Mouse (Mus musculus): ENCODE measurements at regions not wholly inside any gene's neighbourhood (a gene's known extent, or its start where the extent isn't known, plus 50 kb on each side); places are given as distances from the start of the nearest gene placed in this dataset.

- TF ChIP-seq CTCF (conservative IDR thresholded peaks at IDR 0.05): no peak
- H3K27ac ChIP-seq: no peak overlapping the region
- no peak overlapping the region for H3K4me3 ChIP-seq
- no peak for DNase-seq (ENCODE audit: low spot score in 2 of 2)
Measured at GRCm38 (mm10) chr13:83214811-83215210, 289.0 kb upstream of the Mef2c start.

DNA sequence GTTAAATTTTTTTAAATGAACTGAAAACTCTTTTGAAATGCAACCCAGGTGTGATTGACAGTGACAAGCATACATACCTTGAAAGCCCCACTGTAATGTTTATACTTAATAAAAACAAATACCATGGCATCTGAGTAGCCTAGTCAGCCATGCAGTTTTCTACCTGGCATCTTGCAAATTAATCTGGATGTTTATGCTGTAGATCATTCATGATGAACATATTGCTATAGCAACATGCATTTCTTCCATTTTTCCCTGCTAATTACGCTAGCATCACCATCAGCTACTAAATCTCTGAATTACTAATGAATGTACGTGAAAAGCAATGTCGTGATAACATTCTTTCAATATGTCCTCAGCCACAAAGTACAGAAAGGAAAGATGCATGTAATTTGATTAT, 287.4 kb upstream of the Mef2c start:
- no peak overlapping the region for H3K27ac ChIP-seq
- no peak for DNase-seq (ENCODE audit: low spot score in 2 of 2)
- no peak for TF ChIP-seq CTCF (conservative IDR thresholded peaks at IDR 0.05)

DNA sequence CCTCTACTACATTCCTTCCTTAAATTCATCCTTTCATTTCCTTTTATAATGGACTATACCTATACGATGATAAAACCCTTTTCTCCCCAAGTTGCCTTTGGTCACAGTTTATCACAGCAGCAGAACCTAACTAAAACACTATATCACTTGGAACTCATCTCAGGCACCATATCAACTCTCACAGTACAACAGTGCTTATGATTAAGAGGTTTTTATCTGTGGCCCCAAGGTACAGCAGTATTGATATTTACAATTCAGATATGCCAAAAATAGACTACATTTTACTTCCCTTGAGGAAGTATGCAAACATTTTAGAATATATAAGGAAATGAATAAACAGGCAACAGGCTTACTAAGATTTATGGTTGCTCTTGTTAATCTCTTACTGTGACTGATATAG, 251.4 kb upstream of the Mef2c start:
- no peak for TF ChIP-seq CTCF (conservative IDR thresholded peaks at IDR 0.05)
- Histone ChIP-seq H3K27ac (no peak overlapping the region), H3K4me3 (no peak overlapping the region)
- no peak for DNase-seq (ENCODE audit: low spot score in 2 of 2)

More for the DNA sequence above, 287.4 kb upstream of the Mef2c start:
- no peak overlapping the region for H3K4me3 ChIP-seq

GRCm38 (mm10) chr13:83266591-83266990, 237.2 kb upstream of the Mef2c start:
- no peak for TF ChIP-seq CTCF (conservative IDR thresholded peaks at IDR 0.05)
- no peak for DNase-seq (ENCODE audit: low spot score in 2 of 2)

GRCm38 (mm10) chr13:83268663-83269062, 235.2 kb upstream of the Mef2c start:
- no peak overlapping the region for H3K4me3 ChIP-seq
- no peak for DNase-seq (ENCODE audit: low spot score in 2 of 2)
- no peak overlapping the region for H3K27ac ChIP-seq
- TF ChIP-seq CTCF (conservative IDR thresholded peaks at IDR 0.05): no peak

More at GRCm38 (mm10) chr13:83266591-83266990, 237.2 kb upstream of the Mef2c start:
- H3K4me3 ChIP-seq: no peak overlapping the region
- no peak overlapping the region for H3K27ac ChIP-seq

DNA sequence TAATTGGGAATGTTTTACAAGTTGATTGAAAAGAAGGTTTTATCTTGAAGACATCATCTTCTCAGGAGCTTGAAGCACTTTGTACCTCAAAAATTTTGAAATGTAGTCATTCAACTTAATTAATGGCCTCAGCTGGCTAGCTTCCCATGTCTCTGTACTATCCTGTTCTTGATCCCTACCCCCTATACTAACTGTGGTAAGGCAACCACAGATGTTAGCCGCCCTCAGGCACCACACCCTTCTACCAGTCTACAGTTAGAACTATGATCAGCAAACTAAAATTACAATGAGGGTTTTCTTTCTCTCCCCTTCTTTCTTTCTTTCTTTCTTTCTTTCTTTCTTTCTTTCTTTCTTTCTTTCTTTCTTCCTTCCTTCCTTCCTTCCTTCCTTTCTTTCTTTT, 225.1 kb upstream of the Mef2c start:
- no peak overlapping the region for H3K27ac ChIP-seq
- no peak for TF ChIP-seq CTCF (conservative IDR thresholded peaks at IDR 0.05)

GRCm38 (mm10) chr13:83307696-83308095, 196.1 kb upstream of the Mef2c start:
- no peak for TF ChIP-seq CTCF (conservative IDR thresholded peaks at IDR 0.05)
- H3K4me3 ChIP-seq: no peak overlapping the region
- H3K27ac ChIP-seq: no peak overlapping the region
- no peak for DNase-seq (ENCODE audit: low spot score in 2 of 2)

More for the DNA sequence above, 225.1 kb upstream of the Mef2c start:
- no peak overlapping the region for H3K4me3 ChIP-seq
- DNase-seq (ENCODE audit: low spot score in 2 of 2): no peak

GRCm38 (mm10) chr13:83328488-83328887, 175.3 kb upstream of the Mef2c start:
- TF ChIP-seq CTCF (conservative IDR thresholded peaks at IDR 0.05): no peak
- Histone ChIP-seq H3K27ac (no peak overlapping the region), H3K4me3 (no peak overlapping the region)
- DNase-seq (ENCODE audit: low spot score in 2 of 2): no peak

DNA sequence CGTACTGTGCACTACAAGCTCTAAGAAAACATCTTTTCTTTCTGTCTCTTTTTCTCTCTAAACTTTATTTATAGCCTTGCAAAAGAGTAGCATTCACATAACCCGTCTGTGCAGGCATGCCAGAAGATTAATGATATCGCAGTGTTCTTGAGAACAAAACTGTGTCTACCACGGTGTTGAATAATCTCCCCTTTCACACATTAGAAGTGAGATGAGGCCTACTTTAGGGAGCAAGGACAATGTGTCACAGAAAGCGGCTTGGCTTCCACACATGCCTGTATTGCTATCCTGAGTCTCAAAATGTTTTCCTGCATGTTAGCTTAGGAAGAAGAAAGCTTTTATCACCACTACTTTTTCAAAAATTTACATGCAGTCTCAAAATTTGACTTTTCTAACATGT, 170.1 kb upstream of the Mef2c start:
- H3K27ac ChIP-seq: no peak overlapping the region
- no peak for DNase-seq (ENCODE audit: low spot score in 2 of 2)
- no peak for TF ChIP-seq CTCF (conservative IDR thresholded peaks at IDR 0.05)
- H3K4me3 ChIP-seq: no peak overlapping the region

- Histone ChIP-seq H3K27ac (no peak overlapping the region), H3K4me3 (no peak overlapping the region)
- no peak for TF ChIP-seq CTCF (conservative IDR thresholded peaks at IDR 0.05)
- no peak for DNase-seq (ENCODE audit: low spot score in 2 of 2)
Measured at GRCm38 (mm10) chr13:83344611-83345319, 159.1 kb upstream of the Mef2c start.

GRCm38 (mm10) chr13:83355341-83355740, 148.5 kb upstream of the Mef2c start:
- TF ChIP-seq CTCF (conservative IDR thresholded peaks at IDR 0.05): no peak
- H3K27ac ChIP-seq: no peak overlapping the region
- no peak overlapping the region for H3K4me3 ChIP-seq
- DNase-seq (ENCODE audit: low spot score in 2 of 2): peak in 1 of 2 experiments; percentile 28

DNA sequence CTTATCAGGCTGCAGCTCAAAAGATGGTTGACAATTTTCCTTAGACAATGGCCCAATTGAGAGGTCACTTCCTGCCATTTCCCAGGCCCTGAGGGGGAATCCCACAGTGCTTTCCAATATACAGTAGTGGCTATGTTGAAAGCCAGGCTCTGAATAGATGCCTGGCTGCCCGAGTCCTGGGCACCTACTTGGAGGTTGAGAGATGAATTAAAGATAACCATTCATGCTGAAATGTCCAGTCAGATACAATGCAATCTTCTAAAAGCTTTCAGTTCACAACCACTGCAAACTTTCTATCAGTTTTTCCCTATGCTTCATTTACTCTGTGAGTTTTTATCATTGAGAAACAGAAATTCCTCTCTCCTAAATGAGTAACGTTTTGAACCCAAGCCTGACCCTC, 143.3 kb upstream of the Mef2c start:
- TF ChIP-seq CTCF (conservative IDR thresholded peaks at IDR 0.05): no peak
- no peak for DNase-seq (ENCODE audit: low spot score in 2 of 2)
- H3K27ac ChIP-seq: no peak overlapping the region
- no peak overlapping the region for H3K4me3 ChIP-seq

DNA sequence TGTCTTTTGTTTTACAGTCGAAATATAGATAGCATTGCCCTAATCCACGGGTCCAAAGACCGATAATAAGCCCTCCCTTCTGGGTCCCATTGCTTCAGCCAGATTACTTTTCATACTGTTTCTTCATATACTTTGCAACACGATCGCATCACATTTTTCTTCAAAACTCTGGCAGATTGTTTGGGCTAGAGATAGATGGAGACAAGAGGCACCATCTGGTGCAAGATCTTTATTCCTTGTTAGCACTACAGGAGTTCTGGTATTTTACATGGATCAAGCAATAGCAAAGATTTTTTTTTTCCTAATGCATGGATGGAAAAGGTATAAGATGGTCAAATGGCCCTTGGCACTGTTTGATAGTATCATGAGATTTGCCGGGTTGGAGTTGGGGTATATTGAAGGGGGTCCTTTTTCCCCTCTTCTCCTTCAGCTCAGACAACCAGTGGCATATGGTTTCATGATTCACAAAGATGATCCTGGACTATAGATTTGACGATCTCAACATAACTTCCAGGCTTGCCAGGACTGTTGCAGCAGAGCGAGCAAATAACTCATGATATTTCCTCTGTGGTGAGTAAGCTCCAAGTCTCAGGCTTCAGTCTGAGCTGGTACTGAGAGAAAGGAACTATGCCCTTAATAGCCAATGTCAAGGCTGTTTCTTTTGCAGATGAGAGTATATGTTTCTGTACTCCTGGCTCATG, 127.6 kb upstream of the Mef2c start:
- no peak overlapping the region for H3K27ac ChIP-seq
- H3K4me3 ChIP-seq: no peak overlapping the region
- DNase-seq (ENCODE audit: low spot score in 2 of 2): peak in 1 of 2 experiments; percentile 29
- no peak for TF ChIP-seq CTCF (conservative IDR thresholded peaks at IDR 0.05)

DNA sequence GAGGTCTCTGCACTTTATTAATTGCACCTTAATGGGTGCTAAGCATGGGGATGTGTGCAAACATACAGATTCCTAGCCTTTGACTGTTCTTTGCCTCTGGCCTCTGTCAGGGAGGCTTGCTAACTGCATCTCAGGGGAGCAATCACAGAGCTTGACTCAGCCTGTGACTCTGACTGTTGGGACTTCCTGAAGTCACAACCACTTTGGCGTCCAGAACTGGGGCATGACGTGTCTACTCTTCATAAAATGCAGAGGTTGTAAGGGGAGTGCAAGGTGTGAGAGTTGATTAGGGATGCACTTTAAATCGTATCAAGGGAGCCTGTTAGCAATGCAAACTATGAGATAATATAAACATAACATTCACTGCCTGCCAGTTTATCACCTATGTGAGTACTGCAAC, 125.2 kb upstream of the Mef2c start:
- DNase-seq (ENCODE audit: low spot score in 2 of 2): no peak
- no peak for TF ChIP-seq CTCF (conservative IDR thresholded peaks at IDR 0.05)
- Histone ChIP-seq H3K27ac (no peak overlapping the region), H3K4me3 (no peak overlapping the region)
